Comparison of ENCODE assay signal across 25 mouse cellular contexts in genomic region chr9:83659081-83659480, GRCm38 (mm10).
"Had no signal": no experiment of that assay in that cellular context is flagged by ENCODE, and none has a peak within 500 bp of the region (broad histone marks: within the 10 kb centered on the region; RNA-seq: fewer than 3 reads in every experiment).

No protein-coding gene starts in this region.

- ATAC-seq: intestine, embryonic 15.5 days; midbrain, embryonic 13.5 days; midbrain, embryonic 16.5 days had no signal

- H3K9ac ChIP-seq: intestine, embryonic 15.5 days; kidney, embryonic 15.5 days; liver, embryonic 14.5 days; lung, embryonic 15.5 days; midbrain, embryonic 13.5 days; neural tube, embryonic 13.5 days had no signal

- DNase-seq: kidney, adult 11 months; kidney, adult 8-10 months; kidney, postnatal 10 days; kidney, postnatal 36 days; layer of hippocampus, postnatal 36 days; lung, adult 18-20 months; lung, postnatal 10 days; lung, postnatal 36 days; right cerebral cortex, adult 18-20 months; right cerebral cortex, postnatal 25 days; thymus, adult 2 months; thymus, postnatal 14 days; thymus, postnatal 4 days had no signal

- H3K27ac ChIP-seq: intestine, embryonic 15.5 days; kidney, embryonic 15.5 days; left cerebral cortex, adult 2 months; liver, embryonic 14.5 days; lung, embryonic 15.5 days; midbrain, embryonic 10.5 days; midbrain, embryonic 13.5 days; neural tube, embryonic 13.5 days; stomach, postnatal 0 days had no signal

- H3K4me1 ChIP-seq: intestine, embryonic 15.5 days; megakaryocyte, embryonic 14.5 days had no signal

- H3K4me2 ChIP-seq: intestine, embryonic 15.5 days; kidney, embryonic 15.5 days; lung, embryonic 15.5 days; midbrain, embryonic 13.5 days; neural tube, embryonic 13.5 days had no signal

- H3K9me3 ChIP-seq: intestine, embryonic 15.5 days; lung, embryonic 15.5 days; midbrain, embryonic 10.5 days; neural tube, embryonic 13.5 days had no signal

- H3K36me3 ChIP-seq: intestine, embryonic 15.5 days; kidney, embryonic 15.5 days; lung, embryonic 15.5 days; midbrain, embryonic 10.5 days; midbrain, embryonic 13.5 days; neural tube, embryonic 13.5 days had no signal

- H3K27me3 ChIP-seq: intestine, embryonic 15.5 days; kidney, embryonic 15.5 days; lung, embryonic 15.5 days; megakaryocyte, embryonic 14.5 days; midbrain, embryonic 13.5 days; neural tube, embryonic 13.5 days had no signal

- H3K4me3 ChIP-seq: intestine, embryonic 15.5 days; kidney, embryonic 15.5 days; left cerebral cortex, adult 2 months; lung, embryonic 15.5 days; megakaryocyte, embryonic 14.5 days; midbrain, embryonic 10.5 days; midbrain, embryonic 13.5 days; myocyte; neural tube, embryonic 13.5 days had no signal
